Mouse (Mus musculus) ES-Bruce4 (cell line): ENCODE measurements at regions not wholly inside any gene's neighbourhood (a gene's known extent, or its start where the extent isn't known, plus 50 kb on each side); places are given as distances from the start of the nearest gene placed in this dataset.

Experiments
- CTCF ChIP-seq: IDR thresholded peaks from one replicate; pipeline ENCODE4 v1.8.1; 2011; ENCODE audit warnings: low read depth, low read length
- POLR2A ChIP-seq: IDR thresholded peaks from one replicate; pipeline ENCODE4 v1.8.1; 2011; ENCODE audit warnings: low read length; ENCODE audit not compliant: insufficient read depth

DNA sequence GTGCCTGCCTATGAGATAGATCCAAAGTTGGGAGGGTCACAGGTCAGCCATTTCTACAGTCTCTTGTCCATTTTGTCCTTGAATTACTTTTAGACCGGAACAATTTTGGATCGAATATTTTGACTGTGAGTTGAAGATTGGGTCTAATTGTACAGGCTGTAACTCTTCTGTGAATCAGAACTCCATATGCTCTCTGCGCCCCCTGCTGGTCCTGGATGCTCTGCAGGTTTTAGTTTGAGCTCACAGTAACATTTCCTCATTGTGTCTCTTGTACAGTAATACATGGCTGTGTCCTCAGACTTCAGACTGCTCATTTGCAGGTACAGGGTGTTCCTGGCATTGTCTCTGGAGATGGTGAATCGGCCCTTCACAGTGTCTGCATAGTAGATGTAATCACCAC is 192.1 kb downstream of the Adam6a start:
- peak; percentile 25 for TF ChIP-seq CTCF
- TF ChIP-seq POLR2A = no peak
